Mouse (Mus musculus) G1E (cell line): Measurements from ENCODE around the gene Slc34a2.

Experiments used
- CTCF ChIP-seq: IDR thresholded peaks from 2 replicates; pipeline ENCODE4 v1.5.1; 2012; ENCODE audit warnings: low read depth, low read length, inconsistent platforms, mixed read lengths
- GATA1 ChIP-seq: IDR thresholded peaks from 2 replicates; pipeline ENCODE4 v1.6.1; 2012; ENCODE audit warnings: borderline replicate concordance, low read length, inconsistent platforms, mixed read lengths
- POLR2AphosphoS5 ChIP-seq: IDR thresholded peaks from 2 replicates; pipeline ENCODE4 v1.6.1; 2012; ENCODE audit warnings: low read depth, low read length, inconsistent platforms; ENCODE audit not compliant: insufficient replicate concordance
- TAL1 ChIP-seq: conservative IDR thresholded peaks from 2 replicates; pipeline ENCODE4 v1.6.1; 2012; ENCODE audit warnings: low read depth, low read length, inconsistent platforms, mixed read lengths

DNA sequence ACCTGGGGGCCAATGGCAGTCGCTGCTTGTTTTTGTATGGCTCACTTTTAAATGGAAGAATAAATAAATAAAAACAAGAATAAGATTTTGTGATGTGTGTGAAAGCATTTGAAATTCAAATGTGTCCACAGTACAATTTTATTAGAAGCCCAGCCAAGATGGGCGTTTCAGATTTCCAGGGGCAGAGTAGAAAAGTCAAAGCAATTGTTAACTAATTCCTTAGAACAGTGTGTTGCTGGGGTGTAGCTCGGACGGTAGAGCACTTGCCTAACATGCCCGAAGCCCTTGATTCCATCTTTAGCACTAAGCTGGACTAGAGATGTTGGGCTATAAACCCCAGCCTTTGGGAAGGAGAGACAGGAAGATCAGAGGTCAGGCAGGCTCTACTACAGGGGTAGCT is 73.2 kb downstream of the Slc34a2 start:
- TF ChIP-seq CTCF (no peak), TAL1 (no peak), POLR2AphosphoS5 (no peak), GATA1 (no peak)
